Mouse (Mus musculus) heart, embryonic 11.5 days (tissue): ENCODE measurements around the gene Lair1. TPM values are rescaled to one million over a fixed set of nuclear protein-coding genes. Genes with fewer than 3 reads are reported as not detected.

Source experiments
- ATAC-seq: fragments of 200-750 bp; cut with Nextera tagmentation; replicated peaks from 2 replicates; pipeline ENCODE4 v1.8.0; 2017; ENCODE audit warnings: moderate library complexity; ENCODE audit not compliant: insufficient number of reproducible peaks, low FRiP score, low TSS enrichment
- H3K27ac ChIP-seq: fragments of 300-500 bp; sonication (generic); 2 replicates; pipeline ENCODE4 v1.5.1; 2014; ENCODE audit warnings: mild to moderate bottlenecking, low read depth, low read length
- H3K27me3 ChIP-seq: fragments of 300-500 bp; sonication (generic); 2 replicates; pipeline ENCODE4 v1.6.1; 2014; ENCODE audit warnings: mild to moderate bottlenecking, low read length, mixed read lengths; ENCODE audit not compliant: control insufficient read depth, insufficient read depth
- H3K36me3 ChIP-seq: fragments of 300-500 bp; sonication (generic); 2 replicates; pipeline ENCODE4 v1.6.1; 2014; ENCODE audit warnings: mild to moderate bottlenecking, low read length, moderate library complexity, mixed read lengths; ENCODE audit not compliant: control insufficient read depth, insufficient read depth
- H3K4me1 ChIP-seq: fragments of 300-500 bp; sonication (generic); 2 replicates; pipeline ENCODE4 v1.6.1; 2014; ENCODE audit warnings: low read length; ENCODE audit not compliant: control insufficient read depth, insufficient read depth
- H3K4me2 ChIP-seq: fragments of 300-500 bp; sonication (generic); 2 replicates; pipeline ENCODE4 v1.6.1; 2014; ENCODE audit warnings: mild to moderate bottlenecking, moderate library complexity
- H3K4me3 ChIP-seq: fragments of 300-500 bp; sonication (generic); 2 replicates; pipeline ENCODE4 v1.5.1; 2014; ENCODE audit warnings: low read depth, low read length
- H3K9ac ChIP-seq: fragments of 300-500 bp; sonication (generic); 2 replicates; pipeline ENCODE4 v1.6.1; 2014; ENCODE audit warnings: mild to moderate bottlenecking, low read depth, low read length, moderate library complexity
- H3K9me3 ChIP-seq: fragments of 300-500 bp; sonication (generic); replicated peaks from 2 replicates; pipeline ENCODE4 v1.6.1; 2016; ENCODE audit warnings: low read length; ENCODE audit not compliant: control insufficient read depth
- WGBS: fragments of 180-500 bp; shearing (Covaris S2); extraction: QIAGEN DNeasy Blood & Tissue Kit; methylation state at CpG from one replicate; pipeline ENCODE4 v1.1.7; 2014; ENCODE audit not compliant: insufficient replicate concordance; 5-methylcytosine and 5-hydroxymethylcytosine counted together
- polyA plus RNA-seq: library from polyadenylated mRNA; unstranded; fragments of >200 nt; fragmentation: Nextera tagmentation; extraction: Ambion mirVana; gene quantifications from 2 replicates; pipeline ENCODE4 v1.2.1, GENCODE M21; 2014

The Lair1 gene
- polyA plus RNA-seq = 0.76 and 0.86 TPM in 2 replicates

GRCm38 (mm10) chr7:4063013-4063412 lies at the start of gene Lair1:
TSS of gene Lair1 (minus strand) at chr7:4063204.
- H3K4me3 ChIP-seq = no peak within 1 kb of the TSS
- no peak for ATAC-seq
- 59% methylated on average over 2 of the region's 2 CpGs for WGBS
- H3K27me3 ChIP-seq = no peaks in the 10 kb centered on the region
- no peak within 1 kb of the TSS for H3K9ac ChIP-seq
- no peaks in the 10 kb centered on the region for H3K4me1 ChIP-seq
- H3K36me3 ChIP-seq = no peaks in the 10 kb centered on the region
- no peaks in the 10 kb centered on the region for H3K9me3 ChIP-seq
- no peak within 1 kb of the TSS for H3K4me2 ChIP-seq
- no peak within 1 kb of the TSS for H3K27ac ChIP-seq

- 49% methylated on average over 3 of the region's 3 CpGs for WGBS
- H3K4me2 ChIP-seq = no peak overlapping the region
Measured at GRCm38 (mm10) chr7:4111766-4112165, 48.8 kb upstream of the Lair1 start.

GRCm38 (mm10) chr7:4103411-4103810 lies 40.4 kb upstream of the Lair1 start:
- H3K4me1 ChIP-seq = no peaks in the 10 kb centered on the region
- ATAC-seq = no peak
- H3K9me3 ChIP-seq = no peaks in the 10 kb centered on the region
- no peak overlapping the region for H3K4me2 ChIP-seq
- H3K4me3 ChIP-seq = no peak overlapping the region
- H3K36me3 ChIP-seq = no peaks in the 10 kb centered on the region
- WGBS = 18% methylated on average over 4 of the region's 4 CpGs
- H3K27ac ChIP-seq = no peak overlapping the region
- no peaks in the 10 kb centered on the region for H3K27me3 ChIP-seq
- H3K9ac ChIP-seq = no peak overlapping the region

More at GRCm38 (mm10) chr7:4111766-4112165, 48.8 kb upstream of the Lair1 start:
- H3K36me3 ChIP-seq = no peaks in the 10 kb centered on the region
- ATAC-seq = no peak
- H3K27ac ChIP-seq = no peak overlapping the region
- H3K4me3 ChIP-seq = no peak overlapping the region
- H3K4me1 ChIP-seq = peaks cover 2% of the 10 kb centered on the region; the same call in 1 of the 2 replicates
- H3K9me3 ChIP-seq = no peaks in the 10 kb centered on the region
- no peaks in the 10 kb centered on the region for H3K27me3 ChIP-seq
- no peak overlapping the region for H3K9ac ChIP-seq

GRCm38 (mm10) chr7:4101144-4101543 lies 38.1 kb upstream of the Lair1 start:
- Histone ChIP-seq H3K9me3 (no peaks in the 10 kb centered on the region), H3K4me2 (no peak overlapping the region), H3K4me1 (no peaks in the 10 kb centered on the region), H3K9ac (no peak overlapping the region), H3K27me3 (no peaks in the 10 kb centered on the region), H3K36me3 (no peaks in the 10 kb centered on the region), H3K27ac (no peak overlapping the region), H3K4me3 (no peak overlapping the region)
- WGBS = 78% methylated on average over 5 of the region's 5 CpGs
- no peak for ATAC-seq

- no peaks in the 10 kb centered on the region for H3K4me1 ChIP-seq
- H3K27ac ChIP-seq = no peak overlapping the region
- H3K9ac ChIP-seq = no peak overlapping the region
- no peak overlapping the region for H3K4me3 ChIP-seq
- no peaks in the 10 kb centered on the region for H3K36me3 ChIP-seq
- ATAC-seq = no peak
- no peaks in the 10 kb centered on the region for H3K27me3 ChIP-seq
- H3K9me3 ChIP-seq = no peaks in the 10 kb centered on the region
- WGBS = 59% methylated on average over 2 of the region's 2 CpGs
- H3K4me2 ChIP-seq = no peak overlapping the region
Measured at GRCm38 (mm10) chr7:4098832-4099231, 35.8 kb upstream of the Lair1 start.

- 75% methylated on average over 2 of the region's 2 CpGs for WGBS
- Histone ChIP-seq H3K27me3 (no peaks in the 10 kb centered on the region), H3K9ac (no peak overlapping the region), H3K9me3 (no peaks in the 10 kb centered on the region), H3K4me3 (no peak overlapping the region), H3K36me3 (no peaks in the 10 kb centered on the region), H3K4me1 (no peaks in the 10 kb centered on the region), H3K4me2 (no peak overlapping the region), H3K27ac (no peak overlapping the region)
- no peak for ATAC-seq
Measured at GRCm38 (mm10) chr7:4098301-4098700, 35.3 kb upstream of the Lair1 start.

- H3K4me3 ChIP-seq = no peak overlapping the region
- H3K4me2 ChIP-seq = peak overlapping the region; percentile 14; the same call in 1 of the 2 replicates
- 23% methylated on average over 8 of the region's 8 CpGs for WGBS
Measured at GRCm38 (mm10) chr7:4091170-4091569, 28.2 kb upstream of the Lair1 start.

GRCm38 (mm10) chr7:4088679-4089078 lies 25.7 kb upstream of the Lair1 start:
- H3K27me3 ChIP-seq = no peaks in the 10 kb centered on the region
- H3K36me3 ChIP-seq = no peaks in the 10 kb centered on the region
- no peaks in the 10 kb centered on the region for H3K9me3 ChIP-seq
- H3K4me2 ChIP-seq = no peak overlapping the region
- no peak overlapping the region for H3K9ac ChIP-seq
- ATAC-seq = no peak
- peaks cover 2% of the 10 kb centered on the region; the same call in 1 of the 2 replicates for H3K4me1 ChIP-seq
- no peak overlapping the region for H3K4me3 ChIP-seq
- H3K27ac ChIP-seq = no peak overlapping the region
- 72% methylated on average over 2 of the region's 2 CpGs for WGBS

More at GRCm38 (mm10) chr7:4091170-4091569, 28.2 kb upstream of the Lair1 start:
- Histone ChIP-seq H3K36me3 (no peaks in the 10 kb centered on the region), H3K27ac (no peak overlapping the region), H3K9ac (no peak overlapping the region), H3K27me3 (no peaks in the 10 kb centered on the region), H3K4me1 (peaks cover 2% of the 10 kb centered on the region; the same call in 1 of the 2 replicates), H3K9me3 (no peaks in the 10 kb centered on the region)
- no peak for ATAC-seq

GRCm38 (mm10) chr7:4087896-4088480 lies 25.0 kb upstream of the Lair1 start:
- WGBS = 77% methylated on average over 6 of the region's 6 CpGs
- Histone ChIP-seq H3K4me1 (peaks cover 2% of the 10 kb centered on the region; the same call in 1 of the 2 replicates), H3K4me3 (no peak overlapping the region), H3K36me3 (no peaks in the 10 kb centered on the region), H3K27ac (no peak overlapping the region), H3K9me3 (no peaks in the 10 kb centered on the region), H3K4me2 (no peak overlapping the region), H3K27me3 (no peaks in the 10 kb centered on the region), H3K9ac (no peak overlapping the region)
- no peak for ATAC-seq
